Mouse (Mus musculus) limb, embryonic 14.5 days (tissue): ENCODE data around the gene Ddit4. TPM values are rescaled to one million over a fixed set of nuclear protein-coding genes. Genes with fewer than 3 reads are reported as not detected.
A peak's percentile ranks its signal among the peaks of the same experiment; 100 is the strongest.

Experiments used
- ATAC-seq: fragments of 200-750 bp; cut with Nextera tagmentation; 2 replicates; pipeline ENCODE4 v1.8.0; 2017; ENCODE audit warnings: low read depth, moderate number of reproducible peaks, moderate TSS enrichment; ENCODE audit not compliant: low FRiP score
- DNase-seq: peaks from one replicate; pipeline ENCODE4 v3.0.0-alpha.2; 2015; ENCODE audit warnings: low spot score
- H3K27ac ChIP-seq: fragments of 300-500 bp; sonication (generic); replicated peaks from 2 replicates; pipeline ENCODE4 v1.5.1; 2014; ENCODE audit warnings: low read depth, mild to moderate bottlenecking, low read length, moderate library complexity, mixed read lengths
- H3K27me3 ChIP-seq: fragments of 300-500 bp; sonication (generic); 2 replicates; pipeline ENCODE4 v1.6.1; 2014; ENCODE audit warnings: low read length, mixed read lengths; ENCODE audit not compliant: control insufficient read depth, insufficient read depth
- H3K36me3 ChIP-seq: fragments of 300-500 bp; sonication (generic); 2 replicates; pipeline ENCODE4 v1.6.1; 2014; ENCODE audit warnings: mild to moderate bottlenecking, low read length, moderate library complexity, mixed read lengths; ENCODE audit not compliant: control insufficient read depth, insufficient read depth
- H3K4me1 ChIP-seq: fragments of 300-500 bp; sonication (generic); 2 replicates; pipeline ENCODE4 v1.6.1; 2014; ENCODE audit warnings: antibody characterized with exemption, low read length, mixed read lengths; ENCODE audit not compliant: control insufficient read depth, insufficient read depth
- H3K4me2 ChIP-seq: fragments of 300-500 bp; sonication (generic); replicated peaks from 2 replicates; pipeline ENCODE4 v1.6.1; 2014; ENCODE audit warnings: low read depth, mild to moderate bottlenecking, low read length, moderate library complexity; ENCODE audit not compliant: severe bottlenecking
- H3K4me3 ChIP-seq: fragments of 300-500 bp; sonication (generic); replicated peaks from 2 replicates; pipeline ENCODE4 v1.5.1; 2014; ENCODE audit warnings: low read length
- H3K9ac ChIP-seq: fragments of 300-500 bp; sonication (generic); 2 replicates; pipeline ENCODE4 v1.6.1; 2014; ENCODE audit warnings: mild to moderate bottlenecking, low read depth, low read length, moderate library complexity; ENCODE audit not compliant: severe bottlenecking
- H3K9me3 ChIP-seq: fragments of 300-500 bp; sonication (generic); 2 replicates; pipeline ENCODE4 v1.6.1; 2016; ENCODE audit warnings: low read length; ENCODE audit not compliant: control insufficient read depth
- POLR2A ChIP-seq: fragments of 200-500 bp; IDR thresholded peaks from 2 replicates; pipeline ENCODE4 v1.8.0; 2012; ENCODE audit warnings: inconsistent platforms, mild to moderate bottlenecking, moderate library complexity, borderline replicate concordance; ENCODE audit not compliant: insufficient read depth, insufficient read length; ENCODE audit errors: extremely low read depth
- WGBS: fragments of 180-500 bp; shearing (Covaris S2); extraction: QIAGEN DNeasy Blood & Tissue Kit; methylation state at CpG from one replicate; pipeline ENCODE4 v1.1.7; 2014; 5-methylcytosine and 5-hydroxymethylcytosine counted together
- polyA plus RNA-seq, 2 experiments: library from polyadenylated mRNA; depleted of rRNA in 1 of 2; stranded (reverse) in 1 of 2; unstranded in 1 of 2; fragments of >200 nt; fragmentation: Nextera tagmentation in 1 of 2; extraction: Ambion mirVana in 1 of 2; gene quantifications; 2 replicates each; pipeline versions ENCODE4 v1.2.1 to v1.2.3; 2012 to 2014

Gene Ddit4
- polyA plus RNA-seq, 2 experiments = 8.6 to 117 TPM

- DNase-seq = no peak
- Histone ChIP-seq H3K9me3 (no peaks in the 10 kb centered on the region), H3K4me1 (peaks cover 27% of the 10 kb centered on the region), H3K27ac (peak overlapping the region; percentile 88), H3K4me2 (peak overlapping the region; percentile 97), H3K4me3 (peak overlapping the region; percentile 69), H3K27me3 (no peaks in the 10 kb centered on the region), H3K36me3 (peaks cover 17% of the 10 kb centered on the region; the same call in 1 of the 2 replicates), H3K9ac (peak overlapping the region; percentile 85)
- no peak for ATAC-seq
- TF ChIP-seq POLR2A = no peak
- 32% methylated on average over 15 of the region's 15 CpGs for WGBS
Observed at GRCm38 (mm10) chr10:59949783-59950605, 1.6 kb downstream of the Ddit4 start.

- WGBS = 68% methylated on average over 1 of the region's 1 CpGs
- peaks cover 17% of the 10 kb centered on the region; the same call in 1 of the 2 replicates for H3K36me3 ChIP-seq
- H3K9ac ChIP-seq = peak overlapping the region; percentile 17; the same call in 1 of the 2 replicates
- ATAC-seq (no peak), DNase-seq (no peak)
- no peak overlapping the region for H3K27ac ChIP-seq
- peak overlapping the region; percentile 97 for H3K4me2 ChIP-seq
- H3K4me1 ChIP-seq = peaks cover 27% of the 10 kb centered on the region
- H3K9me3 ChIP-seq = no peaks in the 10 kb centered on the region
- H3K27me3 ChIP-seq = no peaks in the 10 kb centered on the region
- peak overlapping the region; percentile 69 for H3K4me3 ChIP-seq
- TF ChIP-seq POLR2A = no peak
Observed at GRCm38 (mm10) chr10:59949255-59949648, 2.4 kb downstream of the Ddit4 start.

GRCm38 (mm10) chr10:59948363-59949254, 3.0 kb downstream of the Ddit4 start:
- Histone ChIP-seq H3K4me2 (peak overlapping the region; percentile 97; the same call in 1 of the 2 replicates), H3K36me3 (peaks cover 17% of the 10 kb centered on the region; the same call in 1 of the 2 replicates), H3K4me3 (no peak overlapping the region), H3K9ac (peak overlapping the region; percentile 17; the same call in 1 of the 2 replicates), H3K27ac (no peak overlapping the region), H3K9me3 (no peaks in the 10 kb centered on the region), H3K27me3 (no peaks in the 10 kb centered on the region), H3K4me1 (peaks cover 29% of the 10 kb centered on the region)
- 45% methylated on average over 6 of the region's 6 CpGs for WGBS
- no peak for ATAC-seq
- DNase-seq = no peak
- no peak for TF ChIP-seq POLR2A

GRCm38 (mm10) chr10:59947296-59948073, 4.1 kb downstream of the Ddit4 start:
- peaks cover 34% of the 10 kb centered on the region for H3K4me1 ChIP-seq
- H3K27ac ChIP-seq = no peak overlapping the region; the same call in 1 of the 2 replicates
- H3K9ac ChIP-seq = no peak overlapping the region
- no peak for ATAC-seq
- H3K4me2 ChIP-seq = no peak overlapping the region
- H3K27me3 ChIP-seq = no peaks in the 10 kb centered on the region
- no peak for DNase-seq
- H3K9me3 ChIP-seq = no peaks in the 10 kb centered on the region
- H3K4me3 ChIP-seq = no peak overlapping the region
- H3K36me3 ChIP-seq = peaks cover 17% of the 10 kb centered on the region; the same call in 1 of the 2 replicates
- 66% methylated on average over 7 of the region's 7 CpGs for WGBS
- TF ChIP-seq POLR2A = no peak
